Mouse (Mus musculus) MEL (cell line): Measurements from ENCODE around the gene Apobec3. TPM values are rescaled to one million over a fixed set of nuclear protein-coding genes. Genes with fewer than 3 reads are reported as not detected.

Source experiments
- DNase-seq: peaks from one replicate; pipeline ENCODE4 v3.0.0; 2011; ENCODE audit warnings: low read depth, low spot score
- H3K27ac ChIP-seq: 2 replicates; pipeline ENCODE4 v1.5.1; 2012; ENCODE audit warnings: low read depth, mild to moderate bottlenecking, control low read depth, low read length, moderate library complexity; ENCODE audit not compliant: control insufficient read depth
- H3K27me3 ChIP-seq, 2 experiments: fragments of 150-350 bp in 1 of 2; sonication (generic) in 1 of 2; 2 replicates each; pipeline ENCODE4 v1.6.1; 2012; ENCODE audit warnings: low read length in 2 of 2, mild to moderate bottlenecking in 2 of 2, improper control_type of control experiment in 1 of 2, moderate library complexity in 1 of 2; ENCODE audit not compliant: insufficient read depth in 2 of 2, control insufficient read depth in 1 of 2
- H3K36me3 ChIP-seq, 2 experiments: 2 replicates each; pipeline ENCODE4 v1.6.1; 2012 to 2014; ENCODE audit warnings: low read length in 2 of 2, improper control_type of control experiment in 1 of 2, inconsistent platforms in 1 of 2, mild to moderate bottlenecking in 1 of 2; ENCODE audit not compliant: insufficient read depth in 2 of 2, control insufficient read depth in 1 of 2
- H3K4me1 ChIP-seq, 2 experiments: fragments of 150-350 bp in 1 of 2; sonication (generic) in 1 of 2; 2 replicates each; pipeline ENCODE4 v1.6.1; 2012; ENCODE audit warnings: low read length in 2 of 2, improper control_type of control experiment in 1 of 2, mild to moderate bottlenecking in 1 of 2; ENCODE audit not compliant: insufficient read depth in 2 of 2, control insufficient read depth in 1 of 2
- H3K4me3 ChIP-seq, 2 experiments: fragments of 150-350 bp in 1 of 2; sonication (generic) in 1 of 2; 2 replicates each; pipeline ENCODE4 v1.5.1; 2012; ENCODE audit warnings: low read depth in 2 of 2, low read length in 2 of 2, mild to moderate bottlenecking in 2 of 2, moderate library complexity in 2 of 2, control low read depth in 1 of 2, improper control_type of control experiment in 1 of 2; ENCODE audit not compliant: control insufficient read depth in 1 of 2, insufficient read depth in 1 of 2
- H3K79me2 ChIP-seq: 2 replicates; pipeline ENCODE4 v1.6.1; 2012; ENCODE audit warnings: mild to moderate bottlenecking, low read length, moderate library complexity; ENCODE audit not compliant: control insufficient read depth, poor library complexity, insufficient read depth
- H3K9ac ChIP-seq: 2 replicates; pipeline ENCODE4 v1.6.1; 2012; ENCODE audit warnings: low read depth, mild to moderate bottlenecking, control low read depth, low read length, moderate library complexity; ENCODE audit not compliant: control insufficient read depth, poor library complexity, severe bottlenecking
- H3K9me3 ChIP-seq: fragments of 150-350 bp; sonication (generic); replicated peaks from 2 replicates; pipeline ENCODE4 v1.6.1; 2012; ENCODE audit warnings: mild to moderate bottlenecking, low read length, improper control_type of control experiment, moderate library complexity; ENCODE audit not compliant: insufficient read depth
- BHLHE40 ChIP-seq: IDR thresholded peaks from 2 replicates; pipeline ENCODE4 v1.6.1; 2012; ENCODE audit warnings: low read depth, mild to moderate bottlenecking, inconsistent platforms, low read length, improper control_type of control experiment, borderline replicate concordance
- CHD1 ChIP-seq: IDR thresholded peaks from 2 replicates; pipeline ENCODE4 v1.6.1; 2012; ENCODE audit warnings: low read depth, mild to moderate bottlenecking, inconsistent platforms, low read length, improper control_type of control experiment
- CHD2 ChIP-seq: IDR thresholded peaks from 2 replicates; pipeline ENCODE4 v1.6.1; 2011; ENCODE audit warnings: low read length, improper control_type of control experiment
- CTCF ChIP-seq, 3 experiments: IDR thresholded peaks in 2 of 3; conservative IDR thresholded peaks in 1 of 3; 2 replicates each; pipeline ENCODE4 v1.5.1; 2011 to 2012; ENCODE audit warnings: low read length in 3 of 3, low read depth in 2 of 3, mild to moderate bottlenecking in 2 of 3, improper control_type of control experiment in 1 of 3, inconsistent platforms in 1 of 3, mixed read lengths in 1 of 3, moderate library complexity in 1 of 3; ENCODE audit not compliant: control insufficient read depth in 1 of 3, insufficient read depth in 1 of 3, poor library complexity in 1 of 3, severe bottlenecking in 1 of 3
- E2F4 ChIP-seq: IDR thresholded peaks from 2 replicates; pipeline ENCODE4 v1.6.1; 2011; ENCODE audit warnings: low read depth, low read length, improper control_type of control experiment, borderline replicate concordance
- ELF1 ChIP-seq: IDR thresholded peaks from 2 replicates; pipeline ENCODE4 v1.6.1; 2014; ENCODE audit warnings: low read depth, mild to moderate bottlenecking, inconsistent platforms, low read length, improper control_type of control experiment, moderate library complexity
- EP300 ChIP-seq, 2 experiments: IDR thresholded peaks; 2 replicates each; pipeline ENCODE4 v1.6.1; 2011; ENCODE audit warnings: improper control_type of control experiment in 2 of 2, low read length in 2 of 2, low read depth in 1 of 2, mild to moderate bottlenecking in 1 of 2
- ETS1 ChIP-seq: IDR thresholded peaks from 2 replicates; pipeline ENCODE4 v1.6.1; 2012; ENCODE audit warnings: low read depth, mild to moderate bottlenecking, inconsistent platforms, low read length, improper control_type of control experiment, moderate library complexity
- HCFC1 ChIP-seq: IDR thresholded peaks from 2 replicates; pipeline ENCODE4 v1.6.1; 2012; ENCODE audit warnings: low read depth, mild to moderate bottlenecking, inconsistent platforms, low read length, improper control_type of control experiment, moderate library complexity
- JUND ChIP-seq: IDR thresholded peaks from 2 replicates; pipeline ENCODE4 v1.6.1; 2011; ENCODE audit warnings: low read depth, mild to moderate bottlenecking, improper control_type of control experiment, low read length
- MAX ChIP-seq: IDR thresholded peaks from 2 replicates; pipeline ENCODE4 v1.6.1; 2011; ENCODE audit warnings: low read length, improper control_type of control experiment
- MAZ ChIP-seq: IDR thresholded peaks from 2 replicates; pipeline ENCODE4 v1.6.1; 2012; ENCODE audit warnings: low read depth, mild to moderate bottlenecking, inconsistent platforms, low read length, improper control_type of control experiment
- MEF2A ChIP-seq: IDR thresholded peaks from 2 replicates; pipeline ENCODE4 v1.6.1; 2014; ENCODE audit warnings: low read depth, mild to moderate bottlenecking, inconsistent platforms, low read length, improper control_type of control experiment; ENCODE audit not compliant: poor library complexity, insufficient replicate concordance, severe bottlenecking; ENCODE audit errors: extremely low read depth
- MXI1 ChIP-seq: IDR thresholded peaks from 2 replicates; pipeline ENCODE4 v1.6.1; 2011; ENCODE audit warnings: mild to moderate bottlenecking, low read depth, low read length, improper control_type of control experiment
- MYC ChIP-seq: IDR thresholded peaks from 2 replicates; pipeline ENCODE4 v1.6.1; 2011; ENCODE audit warnings: low read depth, mild to moderate bottlenecking, low read length, improper control_type of control experiment, moderate library complexity
- NELFE ChIP-seq: IDR thresholded peaks from 2 replicates; pipeline ENCODE4 v1.6.1; 2011; ENCODE audit warnings: low read depth, low read length, improper control_type of control experiment
- POLR2A ChIP-seq, 2 experiments: IDR thresholded peaks; 2 replicates each; pipeline ENCODE4 v1.6.1; 2011 to 2012; ENCODE audit warnings: low read length in 2 of 2, mild to moderate bottlenecking in 2 of 2, control low read depth in 1 of 2, improper control_type of control experiment in 1 of 2, low read depth in 1 of 2, moderate library complexity in 1 of 2; ENCODE audit not compliant: control insufficient read depth in 1 of 2, insufficient read depth in 1 of 2, poor library complexity in 1 of 2
- POLR2AphosphoS5 ChIP-seq: IDR thresholded peaks from 2 replicates; pipeline ENCODE4 v1.6.1; 2012; ENCODE audit warnings: low read depth, borderline replicate concordance, mild to moderate bottlenecking, inconsistent platforms, low read length, moderate library complexity, mixed read lengths
- RAD21 ChIP-seq: IDR thresholded peaks from 2 replicates; pipeline ENCODE4 v1.6.1; 2011; ENCODE audit warnings: mild to moderate bottlenecking, low read depth, low read length, improper control_type of control experiment
- SIN3A ChIP-seq: IDR thresholded peaks from 2 replicates; pipeline ENCODE4 v1.6.1; 2012; ENCODE audit warnings: low read length, improper control_type of control experiment, inconsistent platforms
- SMC3 ChIP-seq: IDR thresholded peaks from 2 replicates; pipeline ENCODE4 v1.6.1; 2011; ENCODE audit warnings: low read depth, low read length, improper control_type of control experiment
- TBP ChIP-seq: IDR thresholded peaks from 2 replicates; pipeline ENCODE4 v1.8.0; 2011; ENCODE audit warnings: low read depth, low read length, improper control_type of control experiment
- TCF12 ChIP-seq: IDR thresholded peaks from 2 replicates; pipeline ENCODE4 v1.6.1; 2014; ENCODE audit warnings: low read depth, mild to moderate bottlenecking, inconsistent platforms, low read length, improper control_type of control experiment, moderate library complexity
- UBTF ChIP-seq: IDR thresholded peaks from 2 replicates; pipeline ENCODE4 v1.6.1; 2012; ENCODE audit warnings: low read depth, mild to moderate bottlenecking, inconsistent platforms, low read length, improper control_type of control experiment, moderate library complexity, borderline replicate concordance; ENCODE audit not compliant: insufficient read depth
- USF1 ChIP-seq: IDR thresholded peaks from 2 replicates; pipeline ENCODE4 v1.6.1; 2014; ENCODE audit warnings: low read depth, mild to moderate bottlenecking, inconsistent platforms, low read length, improper control_type of control experiment, moderate library complexity
- ZMIZ1 ChIP-seq: IDR thresholded peaks from 2 replicates; pipeline ENCODE4 v1.6.1; 2012; ENCODE audit warnings: low read depth, mild to moderate bottlenecking, inconsistent platforms, low read length, improper control_type of control experiment, moderate library complexity
- ZNF384 ChIP-seq: IDR thresholded peaks from 2 replicates; pipeline ENCODE4 v1.6.1; 2012; ENCODE audit warnings: low read depth, mild to moderate bottlenecking, inconsistent platforms, low read length, improper control_type of control experiment
- polyA plus RNA-seq, 2 experiments: library from polyadenylated mRNA; stranded (reverse) in 1 of 2; unstranded in 1 of 2; fragments of >175 nt in 1 of 2; fragments of >200 nt in 1 of 2; gene quantifications; 2 replicates each; pipeline versions ENCODE4 v1.2.1 to v1.2.4; 2012; ENCODE audit warnings: low replicate concordance in 2 of 2, low read depth in 1 of 2; ENCODE audit not compliant: insufficient read length in 2 of 2, insufficient read depth in 1 of 2, missing spikeins in 1 of 2
- total RNA-seq: library from RNA; depleted of rRNA; stranded (reverse); fragments of 300-350 nt; gene quantifications from 2 replicates; pipeline ENCODE4 v1.2.3, GENCODE M21; 2012; rRNA removed

Gene Apobec3
- total RNA-seq (17.2 and 22.2 TPM in 2 replicates), polyA plus RNA-seq (10 to 100 TPM in 1 of 2 experiments, not detected in 1; 38.6 TPM)

DNA sequence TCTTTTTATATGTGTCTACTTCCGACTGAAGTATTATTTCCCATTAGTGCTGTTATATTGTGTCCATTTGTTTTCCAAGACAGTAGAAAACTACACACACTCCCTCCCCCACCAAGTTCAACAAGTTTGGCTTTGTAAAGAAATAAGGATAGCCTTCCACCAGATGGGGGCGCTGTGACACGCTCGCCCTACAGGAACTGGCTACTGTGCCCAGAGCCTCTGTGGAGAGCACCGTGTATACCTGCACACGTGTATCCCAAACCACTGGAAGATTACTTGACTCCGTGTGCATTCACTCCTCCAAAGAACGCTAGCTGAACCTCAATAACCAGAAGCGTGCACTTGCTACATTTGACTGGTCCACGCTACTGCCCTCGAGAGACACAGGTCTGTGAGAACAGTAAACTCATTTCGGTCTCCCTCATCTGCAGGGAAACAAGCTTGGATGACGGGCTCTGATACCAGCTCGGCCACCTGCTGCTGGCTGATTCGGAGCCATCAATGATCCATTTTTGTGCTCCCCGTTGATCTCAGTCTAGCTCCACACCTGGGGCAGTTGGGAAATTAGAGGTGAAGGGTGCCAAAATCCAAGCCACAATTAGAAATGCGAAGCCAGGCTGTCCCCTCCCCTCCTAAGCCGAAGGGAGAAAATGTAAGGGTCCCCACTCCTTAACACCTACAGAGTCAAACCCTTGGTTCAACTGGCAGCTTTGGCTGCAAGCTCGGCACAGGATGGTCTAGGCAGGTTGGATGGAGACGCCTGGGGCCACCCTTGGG lies at the start of gene Apobec3:
Gene Apobec3, plus strand, starts transcription at position 224 of the 777 bp plus-strand sequence.
- Histone ChIP-seq H3K79me2 (peaks cover 5% of the 10 kb centered on the region), H3K9me3 (no peaks in the 10 kb centered on the region), H3K4me1 (peaks cover 4 to 17% of the 10 kb centered on the region in 2 experiments), H3K9ac (peak within 1 kb of the TSS; percentile 86), H3K36me3 (peaks cover 0 to 14% of the 10 kb centered on the region in 2 experiments; a peak in 2 of 4 replicates), H3K27ac (peak within 1 kb of the TSS; percentile 86), H3K27me3 (no peaks in the 10 kb centered on the region), H3K4me3 (peak within 1 kb of the TSS; percentile 67 to 96)
- DNase-seq: peak; percentile 92
- TF ChIP-seq POLR2AphosphoS5 (no peak), CHD1 (no peak), RAD21 (peak; percentile 27), USF1 (no peak), MAZ (no peak; the same call in 1 of the 2 replicates), NELFE (no peak), ELF1 (peak; percentile 57; the same call in 1 of the 2 replicates), UBTF (no peak), EP300 (IDR thresholded peaks at IDR 0.05; ENCODE audit: low read depth in 1 of 2, low read length in 2 of 2) (0 out of 4 replicates have a peak, but pooled peaks of 1 of the 2 experiments have one; percentile 10), SMC3 (peak; percentile 30), E2F4 (no peak), ZMIZ1 (0 out of 2 replicates have a peak, but pooled peaks have one; percentile 22), MYC (peak; percentile 86), POLR2A (IDR thresholded peaks at IDR 0.05; ENCODE audit: control insufficient read depth in 1 of 2, insufficient read depth in 1 of 2, low read depth in 1 of 2, low read length in 2 of 2, poor library complexity in 1 of 2) (no peak), BHLHE40 (peak; percentile 60; the same call in 1 of the 2 replicates), JUND (no peak), ZNF384 (0 out of 2 replicates have a peak, but pooled peaks have one; percentile 15), HCFC1 (peak; percentile 64), TBP (0 out of 2 replicates have a peak, but pooled peaks have one; percentile 42), SIN3A (peak; percentile 74), TCF12 (no peak), CTCF (IDR thresholded peaks at IDR 0.05 in 2 of 3, conservative IDR thresholded peaks at IDR 0.05 in 1 of 3; ENCODE audit: control insufficient read depth in 1 of 3, insufficient read depth in 1 of 3, low read depth in 2 of 3, low read length in 3 of 3, poor library complexity in 1 of 3, severe bottlenecking in 1 of 3) (peak; percentile 75 to 80 (median 79)), CHD2 (peak; percentile 44; the same call in 1 of the 2 replicates), MXI1 (peak; percentile 91), ETS1 (peak; percentile 19; the same call in 1 of the 2 replicates), MAX (peak; percentile 90), MEF2A (no peak)
